Mouse (Mus musculus): ENCODE data around the gene Prkg1. TPM values are rescaled to one million over a fixed set of nuclear protein-coding genes. Genes with fewer than 3 reads are reported as not detected.

Gene Prkg1
- polyA plus RNA-seq, 2 experiments = 7.1 to 9.6 TPM

GRCm38 (mm10) chr19:31791724-31792123, 26.9 kb upstream of the Prkg1 start:
- no peak for DNase-seq (ENCODE audit: low spot score)
- Histone ChIP-seq H3K4me2 (replicated peaks; ENCODE audit: low read depth, low read length, severe bottlenecking) (no peak overlapping the region), H3K27me3 (ENCODE audit: control insufficient read depth, insufficient read depth, low read length) (no peaks in the 10 kb centered on the region), H3K36me3 (ENCODE audit: control insufficient read depth, insufficient read depth, low read length) (no peaks in the 10 kb centered on the region), H3K9me3 (ENCODE audit: control insufficient read depth, low read length) (no peaks in the 10 kb centered on the region), H3K4me1 (ENCODE audit: control insufficient read depth, insufficient read depth, low read length) (no peaks in the 10 kb centered on the region), H3K27ac (replicated peaks; ENCODE audit: low read depth, low read length) (no peak overlapping the region), H3K9ac (ENCODE audit: low read depth, low read length, severe bottlenecking) (no peak overlapping the region), H3K4me3 (replicated peaks; ENCODE audit: low read length) (no peak overlapping the region)
- TF ChIP-seq POLR2A (IDR thresholded peaks at IDR 0.05; ENCODE audit: borderline replicate concordance, extremely low read depth, insufficient read depth, insufficient read length) = no peak
- ATAC-seq (ENCODE audit: low FRiP score, low read depth) = no peak
- 32% methylated on average over 3 of the region's 3 CpGs for WGBS

GRCm38 (mm10) chr19:31781521-31782018, 16.7 kb upstream of the Prkg1 start:
- H3K9me3 ChIP-seq (ENCODE audit: control insufficient read depth, low read length) = no peaks in the 10 kb centered on the region
- no peaks in the 10 kb centered on the region for H3K36me3 ChIP-seq (ENCODE audit: control insufficient read depth, insufficient read depth, low read length)
- no peak for DNase-seq (ENCODE audit: low spot score)
- H3K9ac ChIP-seq (ENCODE audit: low read depth, low read length, severe bottlenecking) = no peak overlapping the region
- no peaks in the 10 kb centered on the region for H3K4me1 ChIP-seq (ENCODE audit: control insufficient read depth, insufficient read depth, low read length)
- no peak for TF ChIP-seq POLR2A (IDR thresholded peaks at IDR 0.05; ENCODE audit: borderline replicate concordance, extremely low read depth, insufficient read depth, insufficient read length)
- H3K4me2 ChIP-seq (replicated peaks; ENCODE audit: low read depth, low read length, severe bottlenecking) = no peak overlapping the region
- WGBS = 86% methylated on average over 3 of the region's 3 CpGs
- no peak overlapping the region for H3K4me3 ChIP-seq (replicated peaks; ENCODE audit: low read length)
- H3K27ac ChIP-seq (replicated peaks; ENCODE audit: low read depth, low read length) = no peak overlapping the region
- H3K27me3 ChIP-seq (ENCODE audit: control insufficient read depth, insufficient read depth, low read length) = no peaks in the 10 kb centered on the region
- no peak for ATAC-seq (ENCODE audit: low FRiP score, low read depth)

- H3K9ac ChIP-seq (ENCODE audit: low read depth, low read length, severe bottlenecking) = no peak overlapping the region
- TF ChIP-seq POLR2A (IDR thresholded peaks at IDR 0.05; ENCODE audit: borderline replicate concordance, extremely low read depth, insufficient read depth, insufficient read length) = no peak
- WGBS = 65% methylated on average over 2 of the region's 2 CpGs
- no peaks in the 10 kb centered on the region for H3K9me3 ChIP-seq (ENCODE audit: control insufficient read depth, low read length)
- DNase-seq (ENCODE audit: low spot score) (no peak), ATAC-seq (ENCODE audit: low FRiP score, low read depth) (no peak)
- H3K36me3 ChIP-seq (ENCODE audit: control insufficient read depth, insufficient read depth, low read length) = no peaks in the 10 kb centered on the region
- H3K4me3 ChIP-seq (replicated peaks; ENCODE audit: low read length) = no peak overlapping the region
- H3K4me2 ChIP-seq (replicated peaks; ENCODE audit: low read depth, low read length, severe bottlenecking) = no peak overlapping the region
- H3K4me1 ChIP-seq (ENCODE audit: control insufficient read depth, insufficient read depth, low read length) = no peaks in the 10 kb centered on the region
- no peaks in the 10 kb centered on the region for H3K27me3 ChIP-seq (ENCODE audit: control insufficient read depth, insufficient read depth, low read length)
- no peak overlapping the region for H3K27ac ChIP-seq (replicated peaks; ENCODE audit: low read depth, low read length)
Observed at GRCm38 (mm10) chr19:31781077-31781476, 16.2 kb upstream of the Prkg1 start.

- no peaks in the 10 kb centered on the region for H3K27me3 ChIP-seq (ENCODE audit: control insufficient read depth, insufficient read depth, low read length)
- no peaks in the 10 kb centered on the region for H3K4me1 ChIP-seq (ENCODE audit: control insufficient read depth, insufficient read depth, low read length)
- no peaks in the 10 kb centered on the region for H3K36me3 ChIP-seq (ENCODE audit: control insufficient read depth, insufficient read depth, low read length)
- DNase-seq (ENCODE audit: low spot score) (no peak), ATAC-seq (ENCODE audit: low FRiP score, low read depth) (no peak)
- no peak overlapping the region for H3K9ac ChIP-seq (ENCODE audit: low read depth, low read length, severe bottlenecking)
- H3K4me2 ChIP-seq (replicated peaks; ENCODE audit: low read depth, low read length, severe bottlenecking) = no peak overlapping the region
- TF ChIP-seq POLR2A (IDR thresholded peaks at IDR 0.05; ENCODE audit: borderline replicate concordance, extremely low read depth, insufficient read depth, insufficient read length) = no peak
- 97% methylated on average over 1 of the region's 1 CpGs for WGBS
- no peak overlapping the region for H3K27ac ChIP-seq (replicated peaks; ENCODE audit: low read depth, low read length)
- H3K4me3 ChIP-seq (replicated peaks; ENCODE audit: low read length) = no peak overlapping the region
- no peaks in the 10 kb centered on the region for H3K9me3 ChIP-seq (ENCODE audit: control insufficient read depth, low read length)
Observed at GRCm38 (mm10) chr19:31780222-31780621, 15.4 kb upstream of the Prkg1 start.

- H3K4me2 ChIP-seq (replicated peaks; ENCODE audit: low read depth, low read length, severe bottlenecking) = no peak overlapping the region
- no peaks in the 10 kb centered on the region for H3K9me3 ChIP-seq (ENCODE audit: control insufficient read depth, low read length)
- H3K4me3 ChIP-seq (replicated peaks; ENCODE audit: low read length) = no peak overlapping the region
- no peaks in the 10 kb centered on the region for H3K27me3 ChIP-seq (ENCODE audit: control insufficient read depth, insufficient read depth, low read length)
- no peak for ATAC-seq (ENCODE audit: low FRiP score, low read depth)
- H3K4me1 ChIP-seq (ENCODE audit: control insufficient read depth, insufficient read depth, low read length) = no peaks in the 10 kb centered on the region
- TF ChIP-seq POLR2A (IDR thresholded peaks at IDR 0.05; ENCODE audit: borderline replicate concordance, extremely low read depth, insufficient read depth, insufficient read length) = no peak
- WGBS = 82% methylated on average over 4 of the region's 4 CpGs
- H3K36me3 ChIP-seq (ENCODE audit: control insufficient read depth, insufficient read depth, low read length) = no peaks in the 10 kb centered on the region
- H3K27ac ChIP-seq (replicated peaks; ENCODE audit: low read depth, low read length) = no peak overlapping the region
- DNase-seq (ENCODE audit: low spot score) = no peak
- H3K9ac ChIP-seq (ENCODE audit: low read depth, low read length, severe bottlenecking) = no peak overlapping the region
Observed at GRCm38 (mm10) chr19:31779021-31779420, 14.2 kb upstream of the Prkg1 start.

GRCm38 (mm10) chr19:31767004-31767403, 2.2 kb upstream of the Prkg1 start:
- Histone ChIP-seq H3K9ac (ENCODE audit: low read depth, low read length, severe bottlenecking) (no peak overlapping the region), H3K9me3 (ENCODE audit: control insufficient read depth, low read length) (no peaks in the 10 kb centered on the region), H3K36me3 (ENCODE audit: control insufficient read depth, insufficient read depth, low read length) (no peaks in the 10 kb centered on the region), H3K4me3 (replicated peaks; ENCODE audit: low read length) (no peak overlapping the region), H3K27me3 (ENCODE audit: control insufficient read depth, insufficient read depth, low read length) (peaks cover 27% of the 10 kb centered on the region), H3K4me2 (replicated peaks; ENCODE audit: low read depth, low read length, severe bottlenecking) (no peak overlapping the region), H3K27ac (replicated peaks; ENCODE audit: low read depth, low read length) (no peak overlapping the region), H3K4me1 (ENCODE audit: control insufficient read depth, insufficient read depth, low read length) (peaks cover 10% of the 10 kb centered on the region; the same call in 1 of the 2 replicates)
- 6% methylated on average over 3 of the region's 3 CpGs for WGBS
- TF ChIP-seq POLR2A (IDR thresholded peaks at IDR 0.05; ENCODE audit: borderline replicate concordance, extremely low read depth, insufficient read depth, insufficient read length) = no peak
- ATAC-seq (ENCODE audit: low FRiP score, low read depth) = no peak
- DNase-seq (ENCODE audit: low spot score) = peak; percentile 54
